Mouse (Mus musculus) mammary gland, adult 2 months (tissue): Measurements from ENCODE around the gene Slfn9. TPM values are rescaled to one million over a fixed set of nuclear protein-coding genes. Genes with fewer than 3 reads are reported as not detected.

ENCODE experiments used
- polyA plus RNA-seq: library from polyadenylated mRNA; depleted of rRNA; stranded (reverse); fragments of >200 nt; gene quantifications from 2 replicates; pipeline ENCODE4 v1.2.3, GENCODE M21; 2012; ENCODE audit warnings: low replicate concordance; rRNA removed

Gene Slfn9
- 1.1 and 1.4 TPM in 2 replicates for polyA plus RNA-seq

DNA sequence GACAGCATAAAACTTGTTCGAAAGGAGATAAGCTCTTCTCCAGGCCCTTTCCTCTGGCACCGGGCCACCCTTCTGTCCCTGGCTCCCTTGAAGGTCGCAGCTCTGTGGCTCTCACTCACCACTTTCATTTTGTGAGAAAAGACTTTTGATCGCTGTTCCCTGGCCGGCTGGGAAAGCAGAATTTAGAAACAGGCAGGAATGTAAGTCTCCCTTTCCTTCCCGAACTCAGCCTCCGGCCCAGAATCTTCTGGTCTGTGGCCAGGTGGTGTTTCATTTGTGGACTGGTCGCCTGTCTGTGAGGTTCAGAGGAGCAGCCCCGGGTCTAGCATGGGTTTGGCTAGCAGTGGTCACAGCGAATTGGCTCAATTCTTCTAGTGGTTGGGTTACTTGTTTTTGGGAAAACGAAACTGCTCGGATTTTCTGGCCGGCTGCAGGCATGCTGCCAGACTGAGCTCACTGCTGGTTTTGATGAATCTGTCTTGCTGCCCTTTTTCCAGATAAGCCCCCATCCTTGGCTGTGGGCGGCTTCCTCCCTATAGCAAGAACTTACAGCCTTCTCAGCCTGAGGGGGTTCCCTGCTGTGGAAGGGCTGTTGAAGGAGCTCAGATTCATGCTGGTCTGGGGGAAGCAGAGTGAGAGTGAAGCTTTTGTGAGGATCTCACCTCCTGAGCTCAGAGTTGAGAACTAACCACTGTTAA lies at the start of gene Slfn9:
TSS of gene Slfn9 (minus strand) at position 362 of the 698 bp plus-strand sequence.

DNA sequence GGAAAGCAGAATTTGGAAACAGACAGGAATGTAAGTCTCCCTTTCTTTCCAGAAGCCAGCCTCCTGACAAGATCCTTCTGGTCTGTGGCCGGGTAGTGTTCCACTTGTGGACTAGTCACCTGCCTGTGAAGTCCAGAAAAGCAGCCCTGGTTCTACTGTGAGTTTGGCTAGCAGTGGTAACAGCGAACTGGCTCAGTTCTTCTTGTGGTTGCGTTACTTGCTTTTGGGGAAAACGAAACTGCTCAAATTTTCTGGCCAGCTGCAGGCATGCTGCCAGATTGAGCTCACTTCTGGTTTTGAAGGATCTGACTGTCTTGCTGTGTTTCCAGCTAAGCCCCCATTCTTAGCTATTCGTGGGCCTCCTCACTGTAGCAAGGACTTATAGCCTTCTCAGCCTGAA lies 29.0 kb upstream of the Slfn9 start, which contains the start of gene Slfn8:
TSS of gene Slfn8 (minus strand) at position 190 of the 400 bp plus-strand sequence.

DNA sequence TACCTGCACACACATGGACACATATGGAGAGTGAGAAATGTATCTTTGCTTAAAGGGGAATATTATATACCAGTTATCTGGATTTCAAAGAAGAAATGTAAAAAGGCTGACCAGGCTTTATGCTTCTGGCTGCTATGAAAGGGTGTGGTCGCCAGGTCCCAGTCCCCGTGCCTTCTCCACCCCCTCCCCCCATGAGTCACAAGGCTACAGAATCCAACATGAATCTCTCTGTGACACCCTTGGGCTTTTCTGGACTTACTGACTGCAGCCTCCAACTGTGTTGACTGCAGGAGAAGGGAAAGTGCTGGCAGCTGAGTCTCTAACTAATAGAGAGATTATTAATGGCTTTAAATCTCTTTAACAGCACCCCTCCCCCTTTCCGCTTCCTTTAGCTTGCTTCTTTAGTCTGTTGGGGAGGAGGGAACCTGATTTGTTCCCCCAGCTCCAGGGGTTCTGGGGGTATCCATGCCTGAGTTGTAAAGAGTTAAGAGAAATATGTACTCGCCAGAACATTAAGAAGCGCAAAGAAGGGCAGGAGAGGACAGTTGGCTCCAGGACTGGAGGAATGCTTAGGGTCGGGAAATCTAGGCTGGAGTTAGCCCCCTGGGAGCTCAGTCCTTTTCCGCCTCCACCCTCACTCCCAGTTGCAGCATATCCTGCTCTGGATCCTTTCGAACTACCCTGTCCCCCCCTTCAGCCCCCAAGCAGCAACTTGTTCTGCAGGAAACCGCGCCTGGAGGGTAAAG lies 40.7 kb downstream of the Slfn9 start, which contains the start of gene Slfn5:
TSS of gene Slfn5 (plus strand) at position 614 of the 746 bp plus-strand sequence.

Other genes with a start within 250 kb of the Slfn9 start
- 0.16 and 0.33 TPM in 2 replicates for gene Cct6b, start 227.5 kb downstream of the Slfn9 start, polyA plus RNA-seq
- 3.3 and 4.4 TPM in 2 replicates for gene Zfp830, start 227.5 kb downstream of the Slfn9 start, polyA plus RNA-seq
- 12.5 and 18.0 TPM in 2 replicates for gene Lig3, start 210.7 kb downstream of the Slfn9 start, polyA plus RNA-seq
- gene Rffl, start 120.6 kb downstream of the Slfn9 start, polyA plus RNA-seq = 12.6 and 19.4 TPM in 2 replicates
- gene Rad51d, start 101.2 kb downstream of the Slfn9 start, polyA plus RNA-seq = 19.5 and 19.6 TPM in 2 replicates
- gene Fndc8, start 99.7 kb downstream of the Slfn9 start, polyA plus RNA-seq = 2.0 and 2.5 TPM in 2 replicates
- 39.4 and 50.3 TPM in 2 replicates for gene Nle1, start 83.4 kb downstream of the Slfn9 start, polyA plus RNA-seq
- 6.5 and 28.9 TPM in 2 replicates for gene Unc45b, start 81.3 kb downstream of the Slfn9 start, polyA plus RNA-seq
- gene Slfn5, start 40.5 kb downstream of the Slfn9 start, polyA plus RNA-seq = 12.2 and 27.0 TPM in 2 replicates
- 2.3 and 3.7 TPM in 2 replicates for gene Slfn8, start 29.0 kb upstream of the Slfn9 start, polyA plus RNA-seq
- gene Slfn2, start 73.3 kb upstream of the Slfn9 start, polyA plus RNA-seq = 16.3 and 18.4 TPM in 2 replicates
- gene Slfn1, start 125.0 kb upstream of the Slfn9 start, polyA plus RNA-seq = 11.5 and 11.9 TPM in 2 replicates
- gene Slfn4, start 183.4 kb upstream of the Slfn9 start, polyA plus RNA-seq = 0.20 and 1.0 TPM in 2 replicates
- 0.33 and 1.1 TPM in 2 replicates for gene Slfn3, start 199.5 kb upstream of the Slfn9 start, polyA plus RNA-seq